Mouse (Mus musculus) heart, adult 2 months (tissue): ENCODE data around the gene Fcgr2b. TPM values are rescaled to one million over a fixed set of nuclear protein-coding genes. Genes with fewer than 3 reads are reported as not detected.

ENCODE experiments used
- DNase-seq, 2 experiments: peaks; one replicate each; pipeline ENCODE4 v3.0.0; 2021
- H3K27ac ChIP-seq: fragments of 200-600 bp; 2 replicates; pipeline ENCODE4 v1.8.1; 2022
- H3K27me3 ChIP-seq: fragments of 200-500 bp; 2 replicates; pipeline ENCODE4 v1.6.1; 2012; ENCODE audit warnings: mild to moderate bottlenecking, low read length, inconsistent platforms, mixed read lengths; ENCODE audit not compliant: control insufficient read depth, insufficient read depth
- H3K36me3 ChIP-seq: fragments of 200-500 bp; 2 replicates; pipeline ENCODE4 v1.6.1; 2012; ENCODE audit warnings: low read length, inconsistent platforms; ENCODE audit not compliant: control insufficient read depth, insufficient read depth
- H3K4me1 ChIP-seq: fragments of 200-500 bp; 2 replicates; pipeline ENCODE4 v1.6.1; 2011; ENCODE audit warnings: low read length; ENCODE audit not compliant: control insufficient read depth, insufficient read depth
- H3K4me3 ChIP-seq: fragments of 200-600 bp; 2 replicates; pipeline ENCODE4 v1.8.1; 2022
- H3K79me2 ChIP-seq: fragments of 200-500 bp; replicated peaks from 2 replicates; pipeline ENCODE4 v1.6.1; 2012; ENCODE audit warnings: mild to moderate bottlenecking, inconsistent platforms, low read length, moderate library complexity, mixed read lengths; ENCODE audit not compliant: control insufficient read depth, insufficient read depth
- H3K9ac ChIP-seq: fragments of 200-500 bp; 2 replicates; pipeline ENCODE4 v1.6.1; 2012; ENCODE audit warnings: low read depth, mild to moderate bottlenecking, control low read depth, inconsistent platforms, low read length, mixed read lengths
- CTCF ChIP-seq: fragments of 200-600 bp; IDR thresholded peaks from 2 replicates; pipeline ENCODE4 v1.8.1; 2022; ENCODE audit warnings: antibody characterized with exemption, mild to moderate bottlenecking, moderate library complexity
- EP300 ChIP-seq: fragments of 200-500 bp; IDR thresholded peaks from 2 replicates; pipeline ENCODE4 v1.6.1; 2011; ENCODE audit warnings: low read depth, low read length, control low read depth; ENCODE audit not compliant: insufficient read depth
- POLR2A ChIP-seq: fragments of 200-500 bp; IDR thresholded peaks from 2 replicates; pipeline ENCODE4 v1.6.1; 2011; ENCODE audit warnings: mild to moderate bottlenecking, low read depth, low read length, control low read depth; ENCODE audit not compliant: insufficient read depth
- WGBS: fragments of 180-500 bp; shearing (Covaris S2); methylation state at CpG from one replicate; pipeline ENCODE4 v1.1.7; 2018; 5-methylcytosine and 5-hydroxymethylcytosine counted together
- intact Hi-C: fragments of 180-260 bp; cut with DNase I; formaldehyde crosslinking; loops from one replicate; pipeline ENCODE4 v1.15.1; 2025
- polyA plus RNA-seq: library from polyadenylated mRNA; depleted of rRNA; stranded (reverse); fragments of >200 nt; gene quantifications from 2 replicates; pipeline ENCODE4 v1.2.3, GENCODE M21; 2012; rRNA removed
- total RNA-seq, 2 experiments: library from RNA; stranded (reverse); gene quantifications; 2 replicates each; pipeline ENCODE4 v1.2.3; 2021

The Fcgr2b gene
- total and polyA plus RNA-seq, 3 experiments: 7.4 to 10.9 (median 8.4) TPM

- no peaks in the 10 kb centered on the region for H3K79me2 ChIP-seq
- no peak overlapping the region for H3K27ac ChIP-seq
- 26% methylated on average over 6 of the region's 6 CpGs for WGBS
- H3K4me3 ChIP-seq: no peak overlapping the region
- H3K9ac ChIP-seq: no peak overlapping the region
- peak in 1 of 2 experiments; percentile 60 for DNase-seq
- H3K36me3 ChIP-seq: no peaks in the 10 kb centered on the region
- intact Hi-C loops: no loop called here
- TF ChIP-seq POLR2A: no peak
- TF ChIP-seq EP300: no peak
- TF ChIP-seq CTCF: no peak
- H3K27me3 ChIP-seq: no peaks in the 10 kb centered on the region
- no peaks in the 10 kb centered on the region for H3K4me1 ChIP-seq
Measured at GRCm38 (mm10) chr1:170924485-170924884, 51.9 kb downstream of the Fcgr2b start.

GRCm38 (mm10) chr1:170919308-170919707 is 57.0 kb downstream of the Fcgr2b start:
- no peak overlapping the region for H3K9ac ChIP-seq
- no peaks in the 10 kb centered on the region for H3K36me3 ChIP-seq
- H3K79me2 ChIP-seq: no peaks in the 10 kb centered on the region
- H3K27me3 ChIP-seq: no peaks in the 10 kb centered on the region
- DNase-seq: no peak
- H3K27ac ChIP-seq: no peak overlapping the region
- intact Hi-C loops: no loop called here
- H3K4me3 ChIP-seq: no peak overlapping the region
- 92% methylated on average over 8 of the region's 8 CpGs for WGBS
- no peak for TF ChIP-seq EP300
- TF ChIP-seq CTCF: no peak
- TF ChIP-seq POLR2A: no peak
- no peaks in the 10 kb centered on the region for H3K4me1 ChIP-seq

- WGBS: 30% methylated on average over 5 of the region's 5 CpGs
- no peaks in the 10 kb centered on the region for H3K27me3 ChIP-seq
- H3K9ac ChIP-seq: no peak overlapping the region
- no peaks in the 10 kb centered on the region for H3K4me1 ChIP-seq
- H3K36me3 ChIP-seq: no peaks in the 10 kb centered on the region
- intact Hi-C loops: no loop called here
- DNase-seq: no peak
- no peak for TF ChIP-seq EP300
- no peak for TF ChIP-seq POLR2A
- TF ChIP-seq CTCF: no peak
- no peak overlapping the region for H3K4me3 ChIP-seq
- H3K79me2 ChIP-seq: no peaks in the 10 kb centered on the region
- no peak overlapping the region for H3K27ac ChIP-seq
Measured at GRCm38 (mm10) chr1:170915657-170916056, 60.7 kb downstream of the Fcgr2b start.

DNA sequence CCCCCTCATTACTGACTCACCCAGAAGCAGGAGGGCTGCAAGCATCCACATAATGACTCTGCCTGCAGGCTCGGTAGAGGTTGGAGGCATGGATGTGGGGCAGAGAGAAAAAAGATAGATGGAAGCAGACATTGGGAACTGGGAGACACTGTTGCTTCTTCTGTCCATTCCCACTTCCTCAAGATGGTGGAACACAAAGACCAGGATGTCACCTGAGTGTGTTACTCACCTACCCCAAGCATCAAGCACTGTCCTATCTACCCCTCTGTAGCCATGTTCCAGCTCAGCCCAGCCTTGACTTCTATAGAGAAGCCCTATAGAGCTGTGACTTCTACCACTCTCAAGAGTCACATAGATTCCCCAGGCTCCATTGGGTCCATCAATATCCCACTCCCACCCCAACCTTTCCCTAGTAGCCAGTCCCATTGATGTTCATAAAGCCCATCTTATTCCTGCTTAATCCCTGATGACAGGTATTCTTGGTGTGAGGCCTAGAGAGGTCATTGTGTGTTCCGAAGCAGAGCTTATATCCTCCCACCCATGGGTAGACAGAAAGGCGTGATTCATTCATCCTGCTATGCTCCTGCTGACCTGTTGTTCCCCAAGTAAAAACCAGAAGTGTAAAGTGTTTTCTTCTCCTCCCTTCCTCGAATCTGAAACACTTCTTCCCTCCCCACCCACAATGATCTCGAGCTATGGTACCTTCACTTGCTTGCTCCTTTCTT is 63.3 kb downstream of the Fcgr2b start, which contains the start of gene Fcrlb:
TSS of gene Fcrlb (minus strand) at position 51 of the 725 bp plus-strand sequence.
- no peak within 1 kb of the TSS for H3K4me3 ChIP-seq
- H3K79me2 ChIP-seq: no peaks in the 10 kb centered on the region
- no peak within 1 kb of the TSS for H3K27ac ChIP-seq
- no peak within 1 kb of the TSS for H3K9ac ChIP-seq
- DNase-seq: no peak
- intact Hi-C loops: no loop called here
- H3K36me3 ChIP-seq: no peaks in the 10 kb centered on the region
- 68% methylated on average over 5 of the region's 5 CpGs for WGBS
- no peaks in the 10 kb centered on the region; the same call in 1 of the 2 replicates for H3K4me1 ChIP-seq
- TF ChIP-seq POLR2A (no peak), EP300 (no peak), CTCF (no peak)
- H3K27me3 ChIP-seq: peaks cover 3% of the 10 kb centered on the region; the same call in 1 of the 2 replicates

GRCm38 (mm10) chr1:170911907-170912660 is 64.3 kb downstream of the Fcgr2b start:
- Histone ChIP-seq H3K79me2 (no peaks in the 10 kb centered on the region), H3K9ac (no peak overlapping the region), H3K27me3 (peaks cover 10% of the 10 kb centered on the region), H3K36me3 (no peaks in the 10 kb centered on the region), H3K27ac (no peak overlapping the region), H3K4me3 (no peak overlapping the region), H3K4me1 (no peaks in the 10 kb centered on the region; the same call in 1 of the 2 replicates)
- TF ChIP-seq EP300: no peak
- no peak for TF ChIP-seq POLR2A
- no peak for TF ChIP-seq CTCF
- no peak for DNase-seq
- WGBS: 84% methylated on average over 11 of the region's 11 CpGs
- intact Hi-C loops: no loop called here

Other genes starting within 250 kb of the Fcgr2b start
- 10 to 100 TPM; 62.6 to 82.3 TPM for gene Atf6, start 108.8 kb downstream of the Fcgr2b start, total RNA-seq
- 22.0 and 44.5 TPM in 2 replicates for gene Atf6, start 108.8 kb downstream of the Fcgr2b start, polyA plus RNA-seq
- under 1 TPM in 1 of 2 experiments, not detected in 1; 0.52 TPM for gene Gm26620, start 91.5 kb downstream of the Fcgr2b start, total RNA-seq
- gene Gm26620, start 91.5 kb downstream of the Fcgr2b start, polyA plus RNA-seq: 0.53 and 0.61 TPM in 2 replicates
- 1 to 10 TPM; 6.8 to 7.0 TPM for gene Dusp12, start 91.0 kb downstream of the Fcgr2b start, total RNA-seq
- gene Dusp12, start 91.0 kb downstream of the Fcgr2b start, polyA plus RNA-seq: 6.7 and 10.3 TPM in 2 replicates
- gene Fcrlb, start 63.6 kb downstream of the Fcgr2b start, total RNA-seq: not detected
- gene Fcrlb, start 63.6 kb downstream of the Fcgr2b start, polyA plus RNA-seq: not detected in 2 replicates
- gene Fcrla, start 49.0 kb downstream of the Fcgr2b start, total RNA-seq: under 1 TPM; 0.39 to 0.89 TPM
- 1.9 and 2.2 TPM in 2 replicates for gene Fcrla, start 49.0 kb downstream of the Fcgr2b start, polyA plus RNA-seq
- 1 to 10 TPM in 1 of 2 experiments, under 1 TPM in 1; 0.70 to 1.2 TPM for gene Fcgr4, start 42.4 kb upstream of the Fcgr2b start, total RNA-seq
- 0.79 and 1.4 TPM in 2 replicates for gene Fcgr4, start 42.4 kb upstream of the Fcgr2b start, polyA plus RNA-seq
- gene Fcgr3, start 88.4 kb upstream of the Fcgr2b start, total RNA-seq: 10 to 100 TPM; 12.1 to 12.7 TPM
- gene Fcgr3, start 88.4 kb upstream of the Fcgr2b start, polyA plus RNA-seq: 11.5 and 12.6 TPM in 2 replicates
- gene Cfap126, start 137.4 kb upstream of the Fcgr2b start, total RNA-seq: under 1 TPM; 0.89 to 0.98 TPM
- gene Cfap126, start 137.4 kb upstream of the Fcgr2b start, polyA plus RNA-seq: 2.1 and 6.3 TPM in 2 replicates
- 1,000 to 10,000 TPM; 1,087 to 1,288 TPM for gene Sdhc, start 174.1 kb upstream of the Fcgr2b start, total RNA-seq
- gene Sdhc, start 174.1 kb upstream of the Fcgr2b start, polyA plus RNA-seq: 1,025 and 1,670 TPM in 2 replicates
- under 1 TPM in 1 of 2 experiments, not detected in 1; 0.39 TPM for gene Mpz, start 174.2 kb upstream of the Fcgr2b start, total RNA-seq
- 3.2 and 8.0 TPM in 2 replicates for gene Mpz, start 174.2 kb upstream of the Fcgr2b start, polyA plus RNA-seq
- gene Pcp4l1, start 219.7 kb upstream of the Fcgr2b start, total RNA-seq: 100 to 1,000 TPM; 255 to 283 TPM
- gene Pcp4l1, start 219.7 kb upstream of the Fcgr2b start, polyA plus RNA-seq: 165 and 190 TPM in 2 replicates
- gene Nr1i3, start 237.4 kb upstream of the Fcgr2b start, total RNA-seq: not detected
- gene Nr1i3, start 237.4 kb upstream of the Fcgr2b start, polyA plus RNA-seq: 0.12 TPM in 1 of 2 replicates, not detected in the other
- 10 to 100 TPM; 79.8 to 81.6 TPM for gene Tomm40l, start 246.0 kb upstream of the Fcgr2b start, total RNA-seq
- gene Tomm40l, start 246.0 kb upstream of the Fcgr2b start, polyA plus RNA-seq: 63.9 and 83.2 TPM in 2 replicates
- gene Apoa2, start 248.5 kb upstream of the Fcgr2b start, total RNA-seq: 1 to 10 TPM; 2.1 to 2.2 TPM
- 3.9 and 15.3 TPM in 2 replicates for gene Apoa2, start 248.5 kb upstream of the Fcgr2b start, polyA plus RNA-seq